Mouse (Mus musculus) MEL (cell line): Measurements from ENCODE around the gene Btbd35f12. TPM values are rescaled to one million over a fixed set of nuclear protein-coding genes. Genes with fewer than 3 reads are reported as not detected.
"Not testable (repeated sequence)": the region's sequence is repeated elsewhere in the genome, so short reads cannot be mapped to it uniquely, and the experiment has no call there.

Experiments
- DNase-seq: peaks from one replicate; pipeline ENCODE4 v3.0.0; 2011; ENCODE audit warnings: low read depth, low spot score
- H3K27ac ChIP-seq: 2 replicates; pipeline ENCODE4 v1.5.1; 2012; ENCODE audit warnings: low read depth, mild to moderate bottlenecking, control low read depth, low read length, moderate library complexity; ENCODE audit not compliant: control insufficient read depth
- H3K27me3 ChIP-seq, 2 experiments: fragments of 150-350 bp in 1 of 2; sonication (generic) in 1 of 2; 2 replicates each; pipeline ENCODE4 v1.6.1; 2012; ENCODE audit warnings: low read length in 2 of 2, mild to moderate bottlenecking in 2 of 2, improper control_type of control experiment in 1 of 2, moderate library complexity in 1 of 2; ENCODE audit not compliant: insufficient read depth in 2 of 2, control insufficient read depth in 1 of 2
- H3K36me3 ChIP-seq, 2 experiments: 2 replicates each; pipeline ENCODE4 v1.6.1; 2012 to 2014; ENCODE audit warnings: low read length in 2 of 2, improper control_type of control experiment in 1 of 2, inconsistent platforms in 1 of 2, mild to moderate bottlenecking in 1 of 2; ENCODE audit not compliant: insufficient read depth in 2 of 2, control insufficient read depth in 1 of 2
- H3K4me1 ChIP-seq, 2 experiments: fragments of 150-350 bp in 1 of 2; sonication (generic) in 1 of 2; 2 replicates each; pipeline ENCODE4 v1.6.1; 2012; ENCODE audit warnings: low read length in 2 of 2, improper control_type of control experiment in 1 of 2, mild to moderate bottlenecking in 1 of 2; ENCODE audit not compliant: insufficient read depth in 2 of 2, control insufficient read depth in 1 of 2
- H3K4me3 ChIP-seq, 2 experiments: fragments of 150-350 bp in 1 of 2; sonication (generic) in 1 of 2; 2 replicates each; pipeline ENCODE4 v1.5.1; 2012; ENCODE audit warnings: low read depth in 2 of 2, low read length in 2 of 2, mild to moderate bottlenecking in 2 of 2, moderate library complexity in 2 of 2, control low read depth in 1 of 2, improper control_type of control experiment in 1 of 2; ENCODE audit not compliant: control insufficient read depth in 1 of 2, insufficient read depth in 1 of 2
- H3K79me2 ChIP-seq: 2 replicates; pipeline ENCODE4 v1.6.1; 2012; ENCODE audit warnings: mild to moderate bottlenecking, low read length, moderate library complexity; ENCODE audit not compliant: control insufficient read depth, poor library complexity, insufficient read depth
- H3K9ac ChIP-seq: 2 replicates; pipeline ENCODE4 v1.6.1; 2012; ENCODE audit warnings: low read depth, mild to moderate bottlenecking, control low read depth, low read length, moderate library complexity; ENCODE audit not compliant: control insufficient read depth, poor library complexity, severe bottlenecking
- H3K9me3 ChIP-seq: fragments of 150-350 bp; sonication (generic); replicated peaks from 2 replicates; pipeline ENCODE4 v1.6.1; 2012; ENCODE audit warnings: mild to moderate bottlenecking, low read length, improper control_type of control experiment, moderate library complexity; ENCODE audit not compliant: insufficient read depth
- polyA plus RNA-seq, 2 experiments: library from polyadenylated mRNA; stranded (reverse) in 1 of 2; unstranded in 1 of 2; fragments of >175 nt in 1 of 2; fragments of >200 nt in 1 of 2; gene quantifications; 2 replicates each; pipeline versions ENCODE4 v1.2.1 to v1.2.4; 2012; ENCODE audit warnings: low replicate concordance in 2 of 2, low read depth in 1 of 2; ENCODE audit not compliant: insufficient read length in 2 of 2, insufficient read depth in 1 of 2, missing spikeins in 1 of 2
- total RNA-seq: library from RNA; depleted of rRNA; stranded (reverse); fragments of 300-350 nt; gene quantifications from 2 replicates; pipeline ENCODE4 v1.2.3, GENCODE M21; 2012; rRNA removed

Gene Btbd35f12
- total RNA-seq (not detected in 2 replicates), polyA plus RNA-seq (not detected)

DNA sequence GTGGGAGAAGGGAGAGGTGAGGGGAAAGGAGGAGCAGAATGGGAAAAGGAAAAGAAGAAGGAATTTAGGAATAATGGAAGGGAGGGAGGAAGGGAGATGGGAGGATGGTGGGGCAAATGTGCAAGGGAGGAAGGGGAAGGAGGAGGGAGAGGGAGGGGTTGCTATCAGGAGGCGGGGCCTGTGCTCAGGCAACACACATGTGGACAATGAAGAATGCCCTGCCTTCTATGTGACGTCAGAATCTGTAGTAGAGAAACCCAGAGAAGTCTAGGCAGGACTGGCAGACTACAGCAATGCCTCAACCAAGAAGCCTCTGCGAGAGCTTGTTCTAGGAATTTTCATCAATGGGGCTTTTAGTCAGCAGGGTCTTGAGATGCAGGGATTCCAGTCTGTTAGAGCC is at the start of gene Btbd35f12:
Gene Btbd35f12, plus strand, starts transcription at position 301 of the 400 bp plus-strand sequence.
- H3K4me1 ChIP-seq, DNase-seq, H3K9ac ChIP-seq, H3K27ac ChIP-seq, H3K9me3 ChIP-seq, H3K4me3 ChIP-seq, H3K79me2 ChIP-seq, H3K27me3 ChIP-seq, H3K36me3 ChIP-seq: not testable (repeated sequence)

- not testable (repeated sequence) for H3K27ac ChIP-seq, H3K4me1 ChIP-seq, H3K9me3 ChIP-seq, H3K9ac ChIP-seq, H3K27me3 ChIP-seq, H3K79me2 ChIP-seq, DNase-seq, H3K4me3 ChIP-seq, H3K36me3 ChIP-seq
Observed at GRCm38 (mm10) chrX:33353254-33353653, 40.1 kb downstream of the Btbd35f12 start.

Other genes starting within 250 kb of the Btbd35f12 start
- gene Spin2-ps6, start 78.5 kb upstream of the Btbd35f12 start, total RNA-seq: not detected in 2 replicates
- not detected for gene Spin2-ps6, start 78.5 kb upstream of the Btbd35f12 start, polyA plus RNA-seq